8 mouse cellular contexts compared by ENCODE assay signal in the genomic region with DNA sequence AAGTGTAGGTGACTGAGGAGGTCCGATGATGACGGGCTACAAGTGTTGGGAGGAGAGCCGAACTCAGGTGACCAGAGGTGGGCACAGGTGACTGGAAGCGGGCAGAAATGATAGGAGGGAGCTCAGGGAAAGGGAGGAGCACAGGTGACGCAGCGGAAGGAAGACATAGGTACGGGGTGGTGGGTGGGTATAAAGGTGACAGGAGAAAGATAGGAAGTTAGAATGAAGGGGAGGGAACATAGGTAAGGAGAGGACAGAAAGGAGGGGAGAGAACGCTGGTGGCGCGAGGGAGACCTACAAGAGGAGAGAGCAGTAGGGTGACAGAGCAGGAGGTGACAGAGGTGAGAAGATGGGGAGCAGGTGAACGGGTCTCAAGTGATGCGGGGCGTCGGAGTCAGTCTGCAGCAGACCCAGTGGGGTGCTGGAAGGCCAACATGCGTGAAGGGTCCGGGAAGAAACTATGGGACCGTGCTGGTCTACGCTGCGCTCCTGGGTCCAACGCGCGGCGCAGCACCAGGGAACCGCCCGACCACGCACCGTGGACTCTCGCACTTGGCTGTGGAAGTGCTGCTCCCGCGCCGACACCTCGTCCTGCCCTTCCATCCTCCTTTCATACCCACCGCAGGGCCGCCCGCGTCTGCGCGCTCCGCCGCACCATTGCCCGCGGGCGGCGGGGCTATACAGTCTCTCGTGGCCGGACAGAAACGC. TPM values are rescaled to one million over a fixed set of nuclear protein-coding genes. Genes with fewer than 3 reads are reported as not detected.
DNase-seq lines count a peak whose midpoint lies in the region; ATAC-seq lines count a peak whose summit lies in the region.

No protein-coding gene starts in this region.

- H3K9ac ChIP-seq in lung, embryonic 15.5 days: peak overlapping the region; percentile 61

- peaks cover 6% of the 10 kb centered on the region for H3K27me3 ChIP-seq in heart, embryonic 10.5 days (ENCODE audit: insufficient read depth, poor library complexity, severe bottlenecking)
- H3K27me3 ChIP-seq in lung, embryonic 15.5 days: no peaks in the 10 kb centered on the region

- H3K4me1 ChIP-seq in heart, embryonic 10.5 days: peaks cover 15% of the 10 kb centered on the region
- H3K4me1 ChIP-seq in lung, embryonic 15.5 days: peaks cover 12% of the 10 kb centered on the region

- H3K36me3 ChIP-seq in heart, embryonic 10.5 days: no peaks in the 10 kb centered on the region
- H3K36me3 ChIP-seq in lung, embryonic 15.5 days: no peaks in the 10 kb centered on the region

- WGBS in heart, embryonic 10.5 days: 1% methylated on average over 47 of the region's 47 CpGs
- WGBS in lung, embryonic 15.5 days: under 1% methylated on average over 47 of the region's 47 CpGs

- peak overlapping the region; percentile 85 for H3K27ac ChIP-seq in heart, embryonic 10.5 days
- H3K27ac ChIP-seq in lung, embryonic 15.5 days: 0 out of 2 replicates have a peak overlapping the region, but pooled peaks have one; percentile 49

- no peak for DNase-seq in heart, embryonic 10.5 days (ENCODE audit: low spot score)
- DNase-seq in heart, postnatal 10 days: no peak
- DNase-seq in c-Kit-positive CD71-negative TER-119-negative erythroid progenitor cells, embryonic 14.5 days (ENCODE audit: low read depth): peak; percentile 13
- peak; percentile 29 to 31 for DNase-seq in frontal cortex, adult 2 months (ENCODE audit: extremely low spot score in 1 of 2, low spot score in 1 of 2)
- peak; percentile 36 for DNase-seq in kidney, postnatal 10 days
- DNase-seq in right cerebral cortex, adult 2 months (ENCODE audit: low spot score in 2 of 2): peak; percentile 23 to 41
- DNase-seq in gastrocnemius, postnatal 4 days (ENCODE audit: low spot score in 2 of 2): no peak

- peak overlapping the region; percentile 88 for H3K4me2 ChIP-seq in lung, embryonic 15.5 days

- intact Hi-C loops in heart, postnatal 10 days (cut with DNase I): no loop called here

- H3K4me3 ChIP-seq in heart, embryonic 10.5 days: peak overlapping the region; percentile 86
- peak overlapping the region; percentile 60 for H3K4me3 ChIP-seq in lung, embryonic 15.5 days

- no peaks in the 10 kb centered on the region for H3K9me3 ChIP-seq in heart, embryonic 10.5 days
- H3K9me3 ChIP-seq in lung, embryonic 15.5 days: no peaks in the 10 kb centered on the region

- peak; percentile 1; the same call in 1 of the 2 replicates for ATAC-seq in lung, embryonic 15.5 days (ENCODE audit: borderline replicate concordance, extremely low read depth, low FRiP score, low TSS enrichment)

RNA-seq across cellular contexts. Expression of a gene that starts 0.4 kb away (rescaled TPM):
- polyA plus RNA-seq in heart, embryonic 10.5 days (2016; fragmentation: Nextera tagmentation; extraction: Ambion mirVana): 8.2 and 12.4 TPM in 2 replicates
- total RNA-seq in heart, postnatal 10 days (2021): 10 to 100 TPM; 18.2 to 19.5 TPM
- polyA plus RNA-seq in frontal cortex, adult 2 months (2012; rRNA removed): 12.1 and 14.6 TPM in 2 replicates
- 9.8 and 11.6 TPM in 2 replicates for polyA plus RNA-seq in lung, embryonic 15.5 days (2015; fragmentation: Nextera tagmentation; extraction: Ambion mirVana)
- total RNA-seq in gastrocnemius, postnatal 4 days (2021): 10 to 100 TPM; 10.4 to 11.8 TPM

RNA-seq across cellular contexts. Expression of a gene that starts 56.7 kb away (rescaled TPM):
- 25.3 and 29.5 TPM in 2 replicates for polyA plus RNA-seq in heart, embryonic 10.5 days (2016; fragmentation: Nextera tagmentation; extraction: Ambion mirVana)
- 10 to 100 TPM; 14.2 to 15.4 TPM for total RNA-seq in heart, postnatal 10 days (2021)
- polyA plus RNA-seq in frontal cortex, adult 2 months (2012; rRNA removed): 19.4 and 20.6 TPM in 2 replicates
- polyA plus RNA-seq in lung, embryonic 15.5 days (2015; fragmentation: Nextera tagmentation; extraction: Ambion mirVana): 25.7 and 29.5 TPM in 2 replicates
- total RNA-seq in gastrocnemius, postnatal 4 days (2021): 10 to 100 TPM; 19.1 to 23.3 TPM

Comparison
In these comparisons a context has a peak if more than half of its experiments do, and no peak if none do; other contexts are left out.
1. DNase-seq: peak in c-Kit-positive CD71-negative TER-119-negative erythroid progenitor cells, embryonic 14.5 days (single experiment), frontal cortex, adult 2 months (2 of 2), kidney, postnatal 10 days (single experiment) and right cerebral cortex, adult 2 months (2 of 2); none in heart, embryonic 10.5 days (single experiment), heart, postnatal 10 days (0 of 2) and gastrocnemius, postnatal 4 days (0 of 2).